Mouse (Mus musculus): ENCODE results near the gene Dpp10. TPM values are rescaled to one million over a fixed set of nuclear protein-coding genes. Genes with fewer than 3 reads are reported as not detected.

Gene Dpp10
- polyA plus RNA-seq, 1 experiment from 2014 or later: 0.04 TPM

DNA sequence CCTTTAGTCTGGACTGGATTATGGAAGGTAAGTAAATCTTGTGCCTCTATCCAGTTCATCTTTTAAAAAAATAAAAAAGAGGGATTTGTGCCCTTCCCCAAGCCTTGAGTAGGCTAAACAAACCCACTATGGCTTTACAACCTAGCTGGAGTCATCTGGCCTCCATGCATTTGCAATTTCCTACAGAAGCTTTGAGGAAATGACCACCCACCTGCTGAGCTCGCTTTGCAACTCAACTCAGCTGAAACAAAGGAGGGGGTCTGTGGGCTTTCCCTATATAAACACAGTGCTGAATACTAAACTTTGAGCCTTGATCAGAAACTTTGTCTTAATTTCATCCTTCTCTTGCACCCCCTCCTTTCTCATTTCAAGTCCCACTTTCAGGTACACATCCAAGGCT lies 244.2 kb downstream of the Dpp10 start:
- Histone ChIP-seq H3K27ac (no peak overlapping the region), H3K4me3 (no peak overlapping the region), H3K9me3 (no peaks in the 10 kb centered on the region), H3K36me3 (replicated peaks) (no peaks in the 10 kb centered on the region), H3K27me3 (ENCODE audit: poor library complexity, severe bottlenecking) (no peaks in the 10 kb centered on the region), H3K4me1 (no peaks in the 10 kb centered on the region)
- DNase-seq (ENCODE audit: extremely low spot score, low spot score): no peak
- 24% methylated on average over 1 of the region's 1 CpGs for WGBS

DNA sequence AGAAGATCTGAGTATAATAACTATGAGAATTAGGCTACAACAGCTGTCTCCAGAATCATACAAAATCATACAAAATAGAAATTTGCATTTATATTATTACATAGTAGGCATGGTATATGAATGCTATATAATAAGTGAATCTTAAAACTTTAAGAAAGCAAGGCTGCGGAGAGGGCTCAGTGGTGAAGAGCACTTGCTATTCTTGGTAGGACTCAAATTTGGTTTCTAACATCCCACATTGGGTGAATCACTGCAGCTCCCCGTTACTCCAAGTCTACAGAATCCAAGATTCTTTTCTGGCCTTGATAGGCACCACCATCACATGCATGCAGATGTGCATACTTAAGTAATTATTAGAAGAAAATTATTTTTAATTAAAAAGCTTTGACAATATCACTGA lies 279.8 kb downstream of the Dpp10 start:
- no peaks in the 10 kb centered on the region for H3K27me3 ChIP-seq (ENCODE audit: poor library complexity, severe bottlenecking)
- no peak overlapping the region for H3K4me3 ChIP-seq
- 88% methylated on average over 2 of the region's 2 CpGs for WGBS
- no peaks in the 10 kb centered on the region for H3K36me3 ChIP-seq (replicated peaks)
- no peaks in the 10 kb centered on the region for H3K4me1 ChIP-seq
- no peaks in the 10 kb centered on the region for H3K9me3 ChIP-seq
- no peak overlapping the region for H3K27ac ChIP-seq
- DNase-seq (ENCODE audit: extremely low spot score, low spot score): no peak

DNA sequence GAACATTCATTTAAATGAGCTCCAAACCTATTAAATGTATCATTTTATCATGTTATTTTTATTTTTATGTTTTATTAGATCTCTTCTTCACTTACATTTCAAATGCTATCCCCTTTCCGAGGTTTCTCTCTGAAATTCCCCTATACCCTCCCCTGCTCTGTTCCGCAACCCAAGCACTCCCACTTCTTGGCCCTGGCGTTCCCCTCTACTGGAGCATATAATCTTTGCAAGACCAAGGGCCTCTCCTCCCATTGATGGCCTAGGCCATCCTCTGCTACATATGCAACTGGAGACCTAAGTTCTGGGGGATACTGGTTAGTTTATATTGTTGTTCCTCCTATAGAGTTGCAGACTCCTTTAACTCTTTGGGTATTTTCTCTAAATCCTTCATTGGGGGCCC lies 283.1 kb downstream of the Dpp10 start:
- DNase-seq (ENCODE audit: extremely low spot score, low spot score): no peak
- Histone ChIP-seq H3K4me1 (no peaks in the 10 kb centered on the region), H3K27ac (no peak overlapping the region), H3K4me3 (no peak overlapping the region), H3K9me3 (no peaks in the 10 kb centered on the region), H3K36me3 (replicated peaks) (no peaks in the 10 kb centered on the region), H3K27me3 (ENCODE audit: poor library complexity, severe bottlenecking) (no peaks in the 10 kb centered on the region)
- WGBS: 91% methylated on average over 3 of the region's 3 CpGs

DNA sequence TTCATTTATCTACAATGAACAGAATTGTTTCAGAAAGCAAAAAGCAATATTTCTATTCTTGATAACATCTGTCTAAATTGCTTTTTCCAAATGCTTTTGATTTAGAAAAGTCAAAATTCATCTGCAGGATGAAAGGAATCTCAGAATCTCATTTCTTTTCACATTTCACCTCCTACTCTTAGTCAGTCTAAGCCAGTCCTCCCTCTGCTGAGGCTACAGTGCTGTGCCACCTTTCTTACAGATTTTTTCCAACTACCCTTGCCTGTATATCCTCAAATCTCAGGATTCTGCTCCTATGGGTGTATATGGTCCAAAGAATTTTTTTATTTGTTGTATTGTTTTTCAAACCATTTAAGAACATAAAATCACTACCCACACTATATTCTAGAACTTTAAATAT lies 289.3 kb downstream of the Dpp10 start:
- Histone ChIP-seq H3K36me3 (replicated peaks) (no peaks in the 10 kb centered on the region), H3K9me3 (no peaks in the 10 kb centered on the region), H3K27ac (no peak overlapping the region), H3K4me1 (no peaks in the 10 kb centered on the region), H3K4me3 (no peak overlapping the region), H3K27me3 (ENCODE audit: poor library complexity, severe bottlenecking) (no peaks in the 10 kb centered on the region)
- no peak for DNase-seq (ENCODE audit: extremely low spot score, low spot score)

DNA sequence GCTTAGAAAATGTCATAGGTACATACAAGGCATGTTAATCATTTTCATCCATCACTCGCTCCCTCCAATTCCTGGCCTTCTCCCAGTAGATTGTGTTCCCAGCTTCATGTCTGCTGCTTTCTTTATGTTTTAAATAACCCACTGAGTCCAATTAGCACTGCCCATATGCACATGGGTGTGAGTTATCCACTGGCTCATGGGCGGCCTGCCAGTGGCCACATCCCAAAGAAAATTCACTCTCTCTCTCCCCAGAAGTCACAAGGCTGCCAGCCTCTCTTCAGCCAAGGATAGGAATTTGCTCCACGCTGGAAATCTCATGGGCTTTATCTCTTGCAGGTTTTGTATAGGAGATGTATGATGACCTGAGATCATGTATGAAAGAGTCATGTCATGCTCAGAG lies 338.1 kb downstream of the Dpp10 start:
- Histone ChIP-seq H3K27ac (no peak overlapping the region), H3K27me3 (ENCODE audit: poor library complexity, severe bottlenecking) (no peaks in the 10 kb centered on the region), H3K4me1 (peaks cover 4% of the 10 kb centered on the region; the same call in 1 of the 2 replicates), H3K9me3 (no peaks in the 10 kb centered on the region), H3K36me3 (replicated peaks) (no peaks in the 10 kb centered on the region), H3K4me3 (no peak overlapping the region)
- DNase-seq (ENCODE audit: extremely low spot score, low spot score): no peak
- 86% methylated on average over 3 of the region's 3 CpGs for WGBS

DNA sequence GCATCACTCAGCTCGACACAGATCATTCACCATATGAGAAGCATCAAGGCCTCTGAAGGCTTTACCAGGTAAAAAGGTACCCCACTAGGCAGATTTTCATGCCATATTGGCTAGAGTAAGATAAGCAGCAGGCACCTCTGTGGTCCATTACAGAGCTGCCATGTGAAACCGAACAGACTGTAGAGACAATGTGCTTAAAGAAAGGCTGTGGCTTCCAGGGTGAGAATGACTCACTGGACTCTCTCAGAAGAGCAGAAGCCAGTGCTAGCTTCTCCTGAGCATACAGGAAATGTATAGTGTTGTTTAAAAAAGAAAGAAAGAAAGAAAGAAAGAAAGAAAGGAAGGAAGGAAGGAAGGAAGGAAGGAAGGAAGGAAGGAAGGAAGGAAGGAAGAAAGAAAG lies 386.9 kb downstream of the Dpp10 start:
- Histone ChIP-seq H3K27me3 (ENCODE audit: poor library complexity, severe bottlenecking) (no peaks in the 10 kb centered on the region), H3K36me3 (replicated peaks) (no peaks in the 10 kb centered on the region), H3K27ac (no peak overlapping the region), H3K4me3 (no peak overlapping the region), H3K4me1 (no peaks in the 10 kb centered on the region), H3K9me3 (no peaks in the 10 kb centered on the region)
- WGBS: 81% methylated on average over 2 of the region's 2 CpGs
- no peak for DNase-seq (ENCODE audit: extremely low spot score, low spot score)

DNA sequence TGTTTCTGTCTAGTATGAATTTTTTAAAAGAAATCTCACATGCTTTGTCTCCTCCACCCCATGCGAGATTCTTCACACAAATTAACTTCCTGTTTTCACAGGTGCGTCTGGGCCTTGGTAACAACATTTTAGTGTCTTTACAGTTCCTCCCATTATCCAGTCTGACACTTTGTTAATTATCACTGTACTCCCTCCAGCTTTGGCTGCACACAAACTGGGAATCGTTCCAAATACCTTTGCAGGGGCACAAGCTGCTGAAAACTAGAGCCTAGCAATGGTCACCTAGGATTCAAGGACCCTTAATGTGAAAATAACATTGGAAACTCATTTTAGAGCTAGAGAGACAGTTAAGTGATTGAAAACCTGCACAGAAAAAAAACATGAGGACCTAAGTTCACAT lies 388.8 kb downstream of the Dpp10 start:
- no peak overlapping the region for H3K27ac ChIP-seq
- no peaks in the 10 kb centered on the region for H3K9me3 ChIP-seq
- no peaks in the 10 kb centered on the region for H3K4me1 ChIP-seq
- WGBS: 79% methylated on average over 3 of the region's 3 CpGs
- no peak overlapping the region for H3K4me3 ChIP-seq
- no peak for DNase-seq (ENCODE audit: extremely low spot score, low spot score)
- no peaks in the 10 kb centered on the region for H3K36me3 ChIP-seq (replicated peaks)
- H3K27me3 ChIP-seq (ENCODE audit: poor library complexity, severe bottlenecking): no peaks in the 10 kb centered on the region

DNA sequence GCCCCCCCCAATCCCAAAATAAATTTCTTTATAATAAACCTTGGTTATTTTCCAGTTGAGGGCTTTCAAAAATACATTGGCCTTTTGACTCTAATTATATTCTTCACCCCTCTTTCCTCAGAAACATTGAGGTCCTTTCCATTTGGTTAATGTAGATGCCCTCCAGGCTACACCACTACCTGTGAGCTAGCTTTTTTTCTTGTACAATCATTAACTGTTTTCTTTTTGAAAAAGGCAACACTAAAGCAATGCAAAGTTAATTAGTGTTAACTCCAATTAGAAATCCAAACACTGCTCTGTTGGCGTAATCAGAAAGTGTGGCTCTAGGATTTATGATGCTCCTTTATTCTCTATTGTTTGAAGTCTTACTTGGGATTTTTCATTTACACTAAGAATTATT lies 407.5 kb downstream of the Dpp10 start:
- WGBS: 94% methylated on average over 1 of the region's 1 CpGs
- Histone ChIP-seq H3K27me3 (ENCODE audit: poor library complexity, severe bottlenecking) (no peaks in the 10 kb centered on the region), H3K36me3 (replicated peaks) (no peaks in the 10 kb centered on the region), H3K4me3 (no peak overlapping the region), H3K9me3 (no peaks in the 10 kb centered on the region), H3K4me1 (no peaks in the 10 kb centered on the region), H3K27ac (no peak overlapping the region)
- no peak for DNase-seq (ENCODE audit: extremely low spot score, low spot score)

DNA sequence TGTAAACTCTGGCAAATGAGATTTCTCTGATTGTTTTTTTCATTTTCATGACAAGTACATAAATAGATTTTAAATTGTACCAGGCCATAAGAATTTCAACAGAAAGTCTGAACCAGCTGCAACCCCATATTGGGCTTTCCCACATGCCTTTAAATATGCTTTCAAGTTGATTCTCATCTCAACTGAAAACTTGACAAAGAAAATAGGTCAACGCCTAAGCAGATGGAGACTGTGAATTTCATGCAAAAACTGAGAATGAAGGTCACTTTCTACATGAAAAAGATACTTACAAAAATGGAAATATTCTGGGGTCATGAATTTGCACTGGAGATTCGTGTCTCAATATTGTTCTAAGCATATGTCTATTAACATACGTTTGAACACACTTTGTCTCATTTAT lies 417.1 kb downstream of the Dpp10 start:
- no peaks in the 10 kb centered on the region for H3K4me1 ChIP-seq
- H3K9me3 ChIP-seq: no peaks in the 10 kb centered on the region
- no peak overlapping the region for H3K4me3 ChIP-seq
- DNase-seq (ENCODE audit: extremely low spot score, low spot score): no peak
- H3K27ac ChIP-seq: no peak overlapping the region
- H3K36me3 ChIP-seq (replicated peaks): no peaks in the 10 kb centered on the region
- H3K27me3 ChIP-seq (ENCODE audit: poor library complexity, severe bottlenecking): no peaks in the 10 kb centered on the region
- 90% methylated on average over 3 of the region's 3 CpGs for WGBS

DNA sequence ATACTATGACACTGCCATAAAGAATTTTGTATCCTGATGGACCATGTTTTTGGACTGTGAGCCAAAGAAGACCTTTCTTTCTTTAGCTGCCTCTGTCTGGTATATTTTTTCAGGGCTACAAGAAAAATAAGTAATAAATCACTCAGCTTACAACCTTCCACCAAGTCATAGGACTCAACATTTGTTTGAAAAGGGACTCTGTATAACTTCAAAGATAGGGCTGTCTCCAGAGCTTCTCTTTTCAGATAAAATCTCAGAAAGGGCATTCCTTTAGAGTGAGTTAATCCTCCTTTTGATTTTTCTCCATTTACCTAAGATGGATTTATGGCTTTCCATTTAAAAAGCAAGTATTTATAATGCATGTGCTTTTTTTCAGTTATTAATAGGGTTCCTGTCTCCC lies 460.5 kb downstream of the Dpp10 start:
- no peaks in the 10 kb centered on the region for H3K9me3 ChIP-seq
- DNase-seq (ENCODE audit: extremely low spot score, low spot score): no peak
- no peaks in the 10 kb centered on the region for H3K27me3 ChIP-seq (ENCODE audit: poor library complexity, severe bottlenecking)
- no peak overlapping the region for H3K27ac ChIP-seq
- no peaks in the 10 kb centered on the region for H3K36me3 ChIP-seq (replicated peaks)
- no peak overlapping the region for H3K4me3 ChIP-seq
- no peaks in the 10 kb centered on the region for H3K4me1 ChIP-seq

DNA sequence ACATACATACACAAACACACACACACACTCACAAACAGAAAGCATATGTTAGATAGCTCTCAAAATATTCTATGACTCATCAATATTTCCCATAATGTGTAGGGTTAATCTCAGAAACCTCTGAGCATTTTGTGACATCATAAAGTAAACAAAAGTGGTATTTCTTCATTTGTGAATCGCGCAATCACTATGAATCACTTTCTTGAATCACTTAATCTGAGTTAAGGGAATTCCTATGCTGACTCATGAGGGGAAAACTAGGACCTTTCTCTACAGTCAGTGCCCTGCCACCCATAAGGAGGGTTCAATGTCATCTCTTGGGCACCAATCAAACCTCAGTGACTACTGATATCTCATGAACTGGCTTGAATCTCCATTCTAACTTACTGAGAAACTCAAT lies 465.2 kb downstream of the Dpp10 start:
- H3K27ac ChIP-seq: no peak overlapping the region
- no peaks in the 10 kb centered on the region for H3K27me3 ChIP-seq (ENCODE audit: poor library complexity, severe bottlenecking)
- H3K9me3 ChIP-seq: no peaks in the 10 kb centered on the region
- no peak overlapping the region for H3K4me3 ChIP-seq
- no peaks in the 10 kb centered on the region for H3K36me3 ChIP-seq (replicated peaks)
- 97% methylated on average over 2 of the region's 2 CpGs for WGBS
- no peak for DNase-seq (ENCODE audit: extremely low spot score, low spot score)
- H3K4me1 ChIP-seq: no peaks in the 10 kb centered on the region

DNA sequence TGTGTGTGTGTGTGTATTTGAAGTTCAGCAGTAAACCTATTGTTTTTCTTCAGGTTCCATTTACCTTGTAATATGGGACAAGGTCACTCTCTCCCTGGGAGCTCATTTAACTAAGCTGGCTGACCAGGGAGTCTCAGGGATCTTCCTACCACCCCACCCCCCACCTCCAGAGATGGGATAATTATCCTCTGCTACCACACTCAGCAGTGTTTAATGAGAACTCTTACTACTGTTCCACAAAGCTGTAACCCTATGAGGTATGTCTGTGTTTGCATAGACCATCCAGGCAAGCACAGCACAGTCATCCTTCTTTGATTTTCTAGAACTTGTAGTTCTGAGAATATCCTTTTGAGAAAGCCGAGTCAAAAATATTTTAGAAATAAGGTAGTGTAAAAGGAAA lies 471.6 kb downstream of the Dpp10 start:
- Histone ChIP-seq H3K4me1 (no peaks in the 10 kb centered on the region), H3K4me3 (no peak overlapping the region), H3K27me3 (ENCODE audit: poor library complexity, severe bottlenecking) (no peaks in the 10 kb centered on the region), H3K36me3 (replicated peaks) (no peaks in the 10 kb centered on the region), H3K27ac (no peak overlapping the region), H3K9me3 (no peaks in the 10 kb centered on the region)
- DNase-seq (ENCODE audit: extremely low spot score, low spot score): no peak
- 85% methylated on average over 1 of the region's 1 CpGs for WGBS

DNA sequence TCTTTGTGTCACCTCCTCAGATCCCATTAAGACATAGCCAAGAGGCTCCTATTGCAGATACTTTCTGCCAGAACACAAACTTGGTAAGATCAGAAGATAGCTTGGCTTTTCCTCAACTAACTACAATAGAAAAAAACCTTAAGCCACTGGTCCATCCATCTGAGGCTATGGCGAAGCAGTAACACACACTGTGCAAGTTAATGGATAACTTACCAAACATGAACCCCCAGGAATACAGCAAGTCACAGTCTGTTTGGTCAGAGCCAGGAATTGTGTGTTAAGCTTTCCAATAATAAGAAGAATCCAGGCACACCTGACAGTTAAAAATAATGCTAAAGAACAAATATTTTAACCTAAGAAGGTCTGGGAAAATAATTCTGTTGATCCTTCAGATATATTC lies 502.9 kb downstream of the Dpp10 start:
- Histone ChIP-seq H3K9me3 (no peaks in the 10 kb centered on the region), H3K27me3 (ENCODE audit: poor library complexity, severe bottlenecking) (no peaks in the 10 kb centered on the region), H3K4me3 (no peak overlapping the region), H3K4me1 (no peaks in the 10 kb centered on the region), H3K27ac (no peak overlapping the region), H3K36me3 (replicated peaks) (no peaks in the 10 kb centered on the region)
- no peak for DNase-seq (ENCODE audit: extremely low spot score, low spot score)
- WGBS: 88% methylated on average over 1 of the region's 1 CpGs

DNA sequence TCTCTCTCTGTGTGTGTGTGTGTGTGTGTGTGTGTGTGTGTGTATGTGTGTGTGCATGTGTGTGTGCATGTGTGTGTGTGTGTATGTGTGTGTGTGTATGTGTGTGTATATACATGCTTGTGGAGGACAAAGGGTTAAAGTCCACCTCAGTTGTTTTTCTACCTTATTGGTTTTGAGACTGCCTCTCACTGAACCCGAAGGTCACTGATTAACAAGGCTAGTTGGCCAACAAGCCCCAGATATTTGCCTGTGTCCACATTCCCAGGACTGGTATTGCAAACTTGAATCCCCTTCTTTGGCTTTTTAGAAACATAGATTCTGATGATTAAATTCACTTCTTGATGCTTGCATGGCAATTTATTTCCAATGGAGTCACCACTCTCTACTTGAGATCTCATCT lies 577.6 kb downstream of the Dpp10 start:
- H3K36me3 ChIP-seq (replicated peaks): no peaks in the 10 kb centered on the region
- no peaks in the 10 kb centered on the region for H3K4me1 ChIP-seq
- DNase-seq (ENCODE audit: extremely low spot score, low spot score): no peak
- H3K9me3 ChIP-seq: no peaks in the 10 kb centered on the region
- WGBS: 70% methylated on average over 1 of the region's 1 CpGs
- H3K27me3 ChIP-seq (ENCODE audit: poor library complexity, severe bottlenecking): no peaks in the 10 kb centered on the region
- H3K4me3 ChIP-seq: no peak overlapping the region
- no peak overlapping the region for H3K27ac ChIP-seq

Measured in forebrain, embryonic 10.5 days (tissue).